ENCODE assay signal across 7 mouse cellular contexts in the genomic region with DNA sequence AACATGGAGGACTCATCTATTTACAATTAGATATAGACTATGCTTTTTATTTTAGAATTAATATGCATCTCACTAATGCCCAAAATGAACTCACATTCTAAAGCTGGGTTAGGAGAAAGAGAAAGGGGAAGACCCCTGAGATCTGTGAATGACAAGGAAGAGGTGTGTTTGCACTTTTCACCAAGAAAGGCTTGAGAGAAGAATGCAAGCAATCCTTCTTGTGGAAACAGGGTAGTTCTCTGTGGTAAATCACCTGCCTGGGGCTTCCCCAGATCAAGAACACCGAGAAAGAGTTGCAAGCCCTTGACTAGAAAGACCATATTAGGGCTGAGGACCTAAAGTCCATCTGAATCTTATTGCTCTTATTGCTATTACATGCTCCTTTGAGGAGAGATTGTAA.
"Had no signal": no experiment of that assay in that cellular context is flagged by ENCODE, and none has a peak within 500 bp of the region (broad histone marks: within the 10 kb centered on the region; RNA-seq: fewer than 3 reads in every experiment).

No protein-coding gene starts in this region.

- DNase-seq: kidney, adult 2 months; kidney, postnatal 14 days; lung, postnatal 14 days; right cerebral cortex, adult 18-20 months; right cerebral cortex, postnatal 25 days; spleen, adult 18-20 months; thymus, postnatal 4 days had no signal
